Mouse (Mus musculus): ENCODE measurements around the gene Ccnyl1. TPM values are rescaled to one million over a fixed set of nuclear protein-coding genes. Genes with fewer than 3 reads are reported as not detected.

Gene Ccnyl1
- total and polyA plus RNA-seq, 3 experiments: 13.5 to 50.2 (median 16.3) TPM

GRCm38 (mm10) chr1:64730046-64730445, 39.8 kb downstream of the Ccnyl1 start:
- ATAC-seq (ENCODE audit: extremely low read depth, insufficient number of reproducible peaks, low FRiP score, poor library complexity, severe bottlenecking) (no peak), DNase-seq (ENCODE audit: low spot score) (no peak)
- Histone ChIP-seq H3K27me3 (ENCODE audit: insufficient read depth, low read length) (no peaks in the 10 kb centered on the region), H3K9me3 (replicated peaks) (no peaks in the 10 kb centered on the region), H3K4me1 (ENCODE audit: insufficient read depth, low read depth, low read length) (peaks cover 52% of the 10 kb centered on the region), H3K36me3 (replicated peaks) (peaks cover 58% of the 10 kb centered on the region), H3K4me3 (ENCODE audit: low read depth, low read length) (no peak overlapping the region)
- no peak for TF ChIP-seq GATA2 (IDR thresholded peaks at IDR 0.05; ENCODE audit: borderline replicate concordance, low read depth, low read length)
- no peak for TF ChIP-seq GATA1 (IDR thresholded peaks at IDR 0.05; ENCODE audit: borderline replicate concordance, low read length)
- TF ChIP-seq CTCF (IDR thresholded peaks at IDR 0.05; ENCODE audit: low read depth, low read length): no peak
- TF ChIP-seq TAL1 (conservative IDR thresholded peaks at IDR 0.05; ENCODE audit: low read depth, low read length): no peak
- TF ChIP-seq POLR2AphosphoS5 (IDR thresholded peaks at IDR 0.05; ENCODE audit: insufficient replicate concordance, low read depth, low read length): no peak

- ATAC-seq (ENCODE audit: extremely low read depth, insufficient number of reproducible peaks, low FRiP score, poor library complexity, severe bottlenecking) (no peak), DNase-seq (ENCODE audit: low spot score) (no peak)
- H3K9me3 ChIP-seq (replicated peaks): no peaks in the 10 kb centered on the region
- H3K36me3 ChIP-seq (replicated peaks): peaks cover 62% of the 10 kb centered on the region
- H3K4me3 ChIP-seq (ENCODE audit: low read depth, low read length): peak overlapping the region; percentile 28; the same call in 1 of the 2 replicates
- H3K27me3 ChIP-seq (ENCODE audit: insufficient read depth, low read length): no peaks in the 10 kb centered on the region
- no peak for TF ChIP-seq GATA1 (IDR thresholded peaks at IDR 0.05; ENCODE audit: borderline replicate concordance, low read length)
- TF ChIP-seq POLR2AphosphoS5 (IDR thresholded peaks at IDR 0.05; ENCODE audit: insufficient replicate concordance, low read depth, low read length): no peak
- TF ChIP-seq CTCF (IDR thresholded peaks at IDR 0.05; ENCODE audit: low read depth, low read length): no peak
- no peak for TF ChIP-seq GATA2 (IDR thresholded peaks at IDR 0.05; ENCODE audit: borderline replicate concordance, low read depth, low read length)
- TF ChIP-seq TAL1 (conservative IDR thresholded peaks at IDR 0.05; ENCODE audit: low read depth, low read length): no peak
- H3K4me1 ChIP-seq (ENCODE audit: insufficient read depth, low read depth, low read length): peaks cover 66% of the 10 kb centered on the region
These were observed 41.2 kb downstream of the Ccnyl1 start for GRCm38 (mm10) chr1:64731341-64732020.

DNA sequence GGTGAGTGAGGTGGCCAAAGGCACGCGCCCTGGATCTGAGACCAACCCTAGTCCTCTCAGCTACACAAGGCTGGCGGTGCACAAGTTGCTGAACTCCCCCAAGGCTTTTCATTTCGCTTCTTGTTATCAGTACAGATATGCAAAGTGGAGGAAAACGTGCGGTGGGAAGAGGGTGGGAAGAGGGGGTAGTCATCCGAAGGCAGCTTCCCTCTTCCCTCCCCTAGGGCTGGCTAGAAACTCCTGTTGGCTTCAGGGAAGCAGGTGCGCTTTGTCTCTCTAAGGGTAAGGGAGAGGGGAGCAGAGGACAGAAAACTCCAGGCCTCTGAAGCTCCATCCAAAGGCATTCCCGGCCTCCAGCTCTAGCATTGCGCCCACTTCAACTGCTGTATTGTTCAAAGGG, 41.9 kb downstream of the Ccnyl1 start:
- H3K27me3 ChIP-seq (ENCODE audit: insufficient read depth, low read length): no peaks in the 10 kb centered on the region
- H3K4me3 ChIP-seq (ENCODE audit: low read depth, low read length): peak overlapping the region; percentile 53; the same call in 1 of the 2 replicates
- no peaks in the 10 kb centered on the region for H3K9me3 ChIP-seq (replicated peaks)
- ATAC-seq (ENCODE audit: extremely low read depth, insufficient number of reproducible peaks, low FRiP score, poor library complexity, severe bottlenecking): no peak
- no peak for TF ChIP-seq GATA2 (IDR thresholded peaks at IDR 0.05; ENCODE audit: borderline replicate concordance, low read depth, low read length)
- TF ChIP-seq POLR2AphosphoS5 (IDR thresholded peaks at IDR 0.05; ENCODE audit: insufficient replicate concordance, low read depth, low read length): no peak
- TF ChIP-seq TAL1 (conservative IDR thresholded peaks at IDR 0.05; ENCODE audit: low read depth, low read length): no peak
- TF ChIP-seq GATA1 (IDR thresholded peaks at IDR 0.05; ENCODE audit: borderline replicate concordance, low read length): no peak
- TF ChIP-seq CTCF (IDR thresholded peaks at IDR 0.05; ENCODE audit: low read depth, low read length): no peak
- H3K36me3 ChIP-seq (replicated peaks): peaks cover 59% of the 10 kb centered on the region
- no peak for DNase-seq (ENCODE audit: low spot score)
- peaks cover 73% of the 10 kb centered on the region for H3K4me1 ChIP-seq (ENCODE audit: insufficient read depth, low read depth, low read length)

- ATAC-seq (ENCODE audit: extremely low read depth, insufficient number of reproducible peaks, low FRiP score, poor library complexity, severe bottlenecking) (no peak), DNase-seq (ENCODE audit: low spot score) (no peak)
- TF ChIP-seq GATA1 (IDR thresholded peaks at IDR 0.05; ENCODE audit: borderline replicate concordance, low read length): no peak
- H3K4me3 ChIP-seq (ENCODE audit: low read depth, low read length): peak overlapping the region; percentile 40; the same call in 1 of the 2 replicates
- H3K9me3 ChIP-seq (replicated peaks): no peaks in the 10 kb centered on the region
- peaks cover 59% of the 10 kb centered on the region for H3K36me3 ChIP-seq (replicated peaks)
- peaks cover 75% of the 10 kb centered on the region for H3K4me1 ChIP-seq (ENCODE audit: insufficient read depth, low read depth, low read length)
- H3K27me3 ChIP-seq (ENCODE audit: insufficient read depth, low read length): no peaks in the 10 kb centered on the region
These were observed 42.5 kb downstream of the Ccnyl1 start for GRCm38 (mm10) chr1:64732637-64733200.

DNA sequence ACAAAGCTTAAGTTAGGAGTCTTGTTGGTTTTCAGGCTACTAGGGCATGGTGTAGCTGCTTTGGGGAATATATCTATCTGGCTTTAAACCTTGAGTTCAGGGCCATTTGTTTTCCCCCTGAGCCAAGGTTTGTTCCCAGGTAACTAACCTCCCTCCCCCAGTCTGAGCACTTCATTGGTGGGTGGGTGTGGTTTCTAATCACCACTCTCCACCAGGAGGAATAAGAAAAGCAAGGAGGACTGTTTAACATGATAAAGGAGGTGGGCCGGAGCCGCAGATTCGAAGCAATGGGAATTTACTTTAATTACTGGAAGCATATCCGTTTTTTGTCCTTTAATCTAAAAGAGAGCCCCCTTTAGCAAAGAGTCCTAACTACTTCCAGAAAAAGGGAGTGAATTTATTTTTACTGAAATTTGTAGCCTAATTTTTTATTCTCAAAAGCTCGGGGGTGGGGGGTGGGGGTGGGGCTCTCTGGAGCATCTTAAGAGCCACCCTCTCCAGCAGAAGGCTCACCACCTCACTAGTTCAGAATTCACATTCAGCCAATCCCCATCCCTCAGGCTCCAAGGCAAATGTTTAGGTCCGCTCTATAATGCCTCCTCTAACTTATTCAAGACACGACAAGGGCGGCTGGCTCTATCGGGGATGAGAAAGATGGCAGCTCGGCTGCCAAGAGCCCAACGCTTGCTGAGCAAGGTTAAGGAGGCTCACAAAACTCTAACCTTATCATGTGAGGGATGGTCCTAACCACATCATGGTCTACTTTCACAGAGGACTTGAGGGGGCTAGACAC, 43.4 kb downstream of the Ccnyl1 start:
- Histone ChIP-seq H3K4me1 (ENCODE audit: insufficient read depth, low read depth, low read length) (peaks cover 81% of the 10 kb centered on the region), H3K36me3 (replicated peaks) (peaks cover 52% of the 10 kb centered on the region), H3K27me3 (ENCODE audit: insufficient read depth, low read length) (no peaks in the 10 kb centered on the region), H3K9me3 (replicated peaks) (no peaks in the 10 kb centered on the region), H3K4me3 (ENCODE audit: low read depth, low read length) (peak overlapping the region; percentile 52; the same call in 1 of the 2 replicates)
- peak; percentile 70 for DNase-seq (ENCODE audit: low spot score)
- ATAC-seq (ENCODE audit: extremely low read depth, insufficient number of reproducible peaks, low FRiP score, poor library complexity, severe bottlenecking): peak; percentile 30
- peak; percentile 88 for TF ChIP-seq TAL1 (conservative IDR thresholded peaks at IDR 0.05; ENCODE audit: low read depth, low read length)
- no peak for TF ChIP-seq GATA1 (IDR thresholded peaks at IDR 0.05; ENCODE audit: borderline replicate concordance, low read length)

Data from G1E (cell line).